Mouse (Mus musculus) kidney, postnatal 25 days (tissue): Measurements from ENCODE around the gene Sf3a2.
"Not testable (repeated sequence)": the region's sequence is repeated elsewhere in the genome, so short reads cannot be mapped to it uniquely, and the experiment has no call there.

Source experiments
- DNase-seq, 2 experiments: peaks; one replicate each; pipeline ENCODE4 v3.0.0; 2021; ENCODE audit warnings: mixed read lengths in 2 of 2

Gene Sf3a2

DNA sequence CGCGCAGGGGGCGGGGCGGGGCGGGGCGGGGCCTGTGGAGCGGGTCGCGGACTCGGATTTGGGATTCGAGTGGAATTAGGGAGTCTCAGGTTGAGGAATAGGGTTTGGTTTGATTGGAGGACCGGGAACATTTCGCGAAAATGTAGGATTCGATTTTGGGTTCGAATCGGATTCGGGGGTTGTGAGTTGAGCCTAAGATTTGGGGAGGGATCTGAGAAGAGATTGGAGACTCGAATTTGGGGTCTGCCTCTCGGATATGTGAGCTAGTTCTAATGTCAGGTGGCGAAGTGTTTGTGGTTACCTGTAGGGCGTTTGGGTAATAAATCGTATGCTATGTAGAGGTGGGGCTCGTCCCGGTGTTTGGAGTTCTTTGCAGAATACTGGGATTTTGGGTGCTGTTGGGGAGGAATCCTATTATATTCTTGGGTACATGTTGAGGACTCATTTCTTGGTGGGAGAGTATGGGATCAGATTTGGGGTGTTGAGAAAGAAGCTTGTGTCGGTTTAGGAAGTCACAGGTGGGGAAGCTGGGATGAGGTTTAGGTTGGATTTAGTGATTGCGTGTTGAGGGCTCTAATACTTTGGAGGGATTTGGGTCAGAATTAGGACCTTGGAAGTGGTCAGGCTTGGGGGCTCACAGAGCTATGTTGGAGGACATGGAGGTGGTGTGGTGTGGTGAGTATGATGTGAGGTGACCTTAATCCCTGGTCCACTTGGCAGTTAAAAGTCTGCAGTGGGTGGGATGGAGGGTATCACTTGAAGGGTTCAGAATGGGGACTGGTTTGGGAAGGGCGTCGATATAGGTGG lies 29.3 kb downstream of the Sf3a2 start:
- no peak for DNase-seq

DNA sequence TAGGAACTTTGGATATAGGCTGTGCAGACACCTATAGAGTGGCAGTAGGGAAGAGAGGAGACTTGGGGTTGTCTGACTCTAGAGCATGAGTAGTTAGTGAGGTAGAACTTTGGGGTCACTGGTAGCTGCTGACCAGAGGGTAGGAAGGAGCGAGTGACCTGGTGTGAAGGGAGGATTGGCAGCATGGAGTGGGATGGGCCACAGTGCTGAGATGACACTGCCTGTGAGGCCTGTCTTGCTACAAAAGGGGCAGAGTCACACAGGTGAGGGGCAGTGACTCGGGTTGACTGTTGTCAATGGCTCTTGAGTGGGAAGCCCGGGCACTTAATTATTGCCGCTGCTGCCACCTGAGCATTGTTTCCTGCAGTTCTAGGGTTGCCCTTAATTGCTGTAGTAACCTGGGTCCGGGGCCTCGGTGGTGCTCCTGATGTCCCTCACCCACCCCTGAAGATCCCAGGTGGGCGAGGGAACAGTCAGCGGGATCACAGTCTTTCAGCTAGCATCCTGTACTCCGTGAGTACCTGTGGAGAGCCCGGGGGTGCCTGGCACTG lies 29.9 kb downstream of the Sf3a2 start:
- DNase-seq = no peak

DNA sequence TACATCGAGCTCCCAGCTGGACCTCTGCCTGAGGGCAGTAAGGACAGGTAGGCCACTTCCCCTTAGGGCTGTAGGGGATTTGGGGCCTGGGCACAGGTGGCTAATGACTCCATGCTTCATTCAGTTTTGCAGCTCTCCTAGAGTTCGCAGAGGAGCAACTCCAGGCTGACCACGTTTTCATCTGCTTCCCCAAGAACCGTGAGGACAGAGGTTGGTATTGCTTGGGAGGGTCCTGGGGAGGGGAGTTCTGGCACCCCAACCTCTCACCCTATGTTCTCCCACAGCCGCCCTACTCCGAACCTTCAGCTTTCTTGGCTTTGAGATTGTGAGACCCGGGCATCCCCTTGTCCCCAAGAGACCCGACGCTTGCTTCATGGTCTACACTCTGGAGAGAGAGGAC lies 30.6 kb downstream of the Sf3a2 start:
- not testable (repeated sequence) for DNase-seq

DNA sequence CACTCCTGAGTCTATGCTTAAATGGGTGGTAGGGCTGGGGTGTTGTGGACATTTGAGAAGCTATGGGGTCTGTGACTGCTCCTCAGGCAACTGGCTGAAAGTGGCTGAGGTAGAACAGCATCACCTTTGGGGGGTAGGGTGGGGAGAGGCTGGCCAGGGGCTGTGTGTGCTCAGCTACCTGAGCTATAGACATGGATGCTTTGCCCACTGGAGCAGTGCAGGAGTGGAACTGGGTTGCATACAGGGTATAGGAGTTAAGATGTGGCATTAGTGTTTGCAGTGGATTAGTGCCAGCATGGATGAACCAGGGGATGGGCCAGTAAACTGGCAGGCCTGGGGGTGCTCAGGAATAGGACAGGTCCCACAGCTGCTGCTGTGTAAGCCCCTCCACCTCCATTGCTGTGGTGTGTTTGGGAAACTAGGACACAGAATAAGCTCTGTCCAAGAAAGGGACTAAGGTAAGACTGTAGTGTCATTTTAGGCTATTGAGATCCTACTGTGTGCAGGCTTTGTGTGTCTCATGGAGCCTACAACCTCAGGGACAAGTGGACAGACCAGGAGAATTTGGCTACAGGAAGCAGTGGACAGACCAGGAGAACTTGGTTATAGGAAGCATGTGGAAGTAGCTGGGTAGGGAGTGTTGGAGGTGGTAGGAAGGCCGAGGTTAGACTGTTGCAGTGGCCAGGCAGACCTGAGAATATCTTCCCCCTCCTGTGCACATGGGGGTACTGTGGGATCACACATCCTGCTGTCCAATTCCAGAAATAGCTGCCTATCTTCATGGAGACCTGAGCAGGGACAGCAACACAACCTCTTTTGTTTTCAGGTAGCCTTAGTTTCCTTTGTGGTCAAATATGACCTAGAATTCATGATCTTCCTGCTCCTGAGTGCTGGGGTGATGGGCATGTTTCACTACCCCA lies 31.6 kb downstream of the Sf3a2 start:
- DNase-seq = no peak

DNA sequence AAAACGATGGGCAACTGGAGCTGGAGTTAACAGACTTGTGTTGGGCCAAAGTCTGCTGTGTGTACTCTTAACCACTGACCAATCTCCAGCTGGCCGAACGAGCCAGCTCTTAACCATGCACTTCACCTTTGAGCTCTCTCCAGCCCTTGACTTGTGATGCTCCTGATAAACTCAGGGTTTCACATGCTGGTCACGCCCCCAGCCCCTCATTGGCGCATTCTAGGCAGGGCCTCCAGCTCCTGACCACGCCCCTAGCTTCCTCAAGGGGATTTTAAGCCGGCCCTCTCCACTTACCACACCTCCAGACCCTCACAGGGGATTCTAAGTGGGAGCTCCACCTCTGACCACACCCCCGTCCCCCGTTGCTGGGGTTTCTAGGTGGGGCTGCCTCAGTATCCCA lies 33.1 kb downstream of the Sf3a2 start:
- DNase-seq = peak; percentile 91 to 95

DNA sequence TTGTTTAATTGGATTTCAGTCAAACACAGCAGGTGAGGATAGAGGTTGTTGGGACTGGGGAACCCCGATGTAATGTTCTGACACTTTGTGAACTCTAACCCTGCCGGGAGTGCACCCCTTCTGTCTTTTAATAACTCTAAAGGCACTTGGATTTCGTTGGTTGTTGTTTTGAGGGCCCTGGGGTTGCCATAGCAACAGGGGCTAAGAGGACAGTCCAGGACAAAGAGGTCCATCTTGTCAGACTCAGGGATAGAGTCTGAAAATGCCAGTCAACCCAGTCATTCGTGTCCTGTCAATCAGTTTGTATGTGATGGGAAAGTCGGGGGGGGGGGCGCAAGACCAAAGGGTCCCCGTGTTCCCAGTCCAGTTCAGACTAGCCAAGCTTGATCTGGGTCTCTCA lies 34.8 kb downstream of the Sf3a2 start:
- DNase-seq = no peak

DNA sequence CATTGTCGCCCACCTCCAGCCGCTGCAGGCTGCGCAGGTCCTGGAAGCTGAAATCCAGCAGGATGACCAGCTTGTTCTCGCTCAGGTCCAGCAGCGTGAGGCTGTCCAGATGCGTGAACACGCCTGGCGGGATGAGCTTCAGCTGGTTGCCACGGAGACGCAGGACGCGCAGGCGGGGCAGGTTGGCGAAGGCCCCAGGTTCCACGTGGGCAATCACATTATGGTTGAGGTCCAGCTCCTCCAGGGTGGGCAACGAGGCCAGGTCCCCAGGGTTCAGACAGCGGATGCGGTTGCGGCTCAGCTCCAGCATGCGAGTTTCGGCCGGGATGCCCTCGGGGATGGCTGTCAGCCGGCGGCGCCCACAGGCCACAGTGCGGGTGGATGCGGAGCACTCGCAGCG lies 37.6 kb downstream of the Sf3a2 start:
- DNase-seq = no peak

DNA sequence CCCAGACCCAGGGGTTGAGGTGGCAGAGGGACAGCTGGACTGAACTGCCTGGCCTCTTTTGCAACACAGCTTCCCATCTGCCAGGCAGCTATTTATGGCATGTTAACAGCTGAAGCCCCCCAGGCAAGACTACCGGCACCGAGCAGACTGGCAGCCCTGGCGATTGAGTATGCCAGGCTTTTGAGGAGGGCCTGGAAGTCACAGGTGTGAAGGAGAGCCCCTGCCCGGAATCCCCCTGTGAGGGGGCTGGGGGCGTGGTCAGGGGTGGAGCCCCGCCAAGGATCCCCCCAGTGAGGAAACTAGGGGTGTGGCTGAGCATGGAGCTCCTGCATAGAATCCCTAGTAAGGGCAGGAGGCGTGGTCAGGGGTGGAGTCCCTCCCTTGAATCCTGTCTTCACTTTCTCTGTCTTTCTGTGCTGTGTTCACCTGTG lies 39.0 kb downstream of the Sf3a2 start:
- DNase-seq = no peak

DNA sequence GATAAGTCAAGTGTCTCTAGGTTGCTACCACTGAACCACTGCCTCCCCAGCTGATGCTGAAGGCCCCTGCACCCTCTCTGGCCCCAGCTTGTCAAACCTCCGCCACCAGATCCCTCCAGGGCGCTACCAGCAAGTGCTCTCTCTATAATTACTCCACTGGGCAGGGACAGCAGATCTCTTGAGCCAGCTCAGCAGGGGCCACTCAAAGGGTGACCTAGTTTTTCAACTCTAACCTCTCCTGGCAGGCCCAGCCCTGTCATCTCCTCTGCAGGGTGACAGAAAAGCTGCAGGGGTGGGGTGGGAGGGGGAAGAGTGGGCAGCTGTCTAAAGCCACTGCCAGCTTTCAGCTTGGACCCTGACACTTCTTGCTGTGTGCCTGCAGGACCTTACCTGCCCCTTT lies 39.8 kb downstream of the Sf3a2 start:
- peak in 1 of 2 experiments; percentile 32 for DNase-seq

DNA sequence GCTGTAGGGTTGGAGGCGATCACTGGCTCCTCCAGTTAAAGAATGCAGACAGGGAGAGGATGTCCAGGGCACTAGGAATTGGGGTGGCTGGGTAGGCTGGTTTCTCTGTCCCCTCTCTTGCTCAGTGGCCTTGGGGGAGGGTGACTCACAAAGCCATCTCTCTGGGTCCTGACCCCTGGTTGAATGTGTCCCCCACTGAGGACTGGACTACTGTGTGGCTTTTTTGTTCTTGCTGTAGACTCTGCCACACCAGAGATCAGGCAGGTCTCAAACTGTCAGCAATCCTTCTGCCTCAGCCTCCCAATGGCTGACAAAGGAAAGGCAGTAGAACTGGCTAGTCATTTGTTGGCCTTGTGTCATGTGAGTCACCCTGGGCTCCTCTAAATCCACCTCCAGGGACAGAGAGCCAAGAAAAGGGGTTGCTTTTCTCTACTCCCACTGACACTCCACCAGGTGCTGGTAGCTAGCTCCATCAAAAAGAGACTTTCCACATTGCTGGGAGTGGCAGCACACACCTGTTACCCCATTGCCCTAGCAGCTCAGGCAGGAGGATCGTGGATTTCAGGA lies 40.4 kb downstream of the Sf3a2 start:
- DNase-seq = no peak

DNA sequence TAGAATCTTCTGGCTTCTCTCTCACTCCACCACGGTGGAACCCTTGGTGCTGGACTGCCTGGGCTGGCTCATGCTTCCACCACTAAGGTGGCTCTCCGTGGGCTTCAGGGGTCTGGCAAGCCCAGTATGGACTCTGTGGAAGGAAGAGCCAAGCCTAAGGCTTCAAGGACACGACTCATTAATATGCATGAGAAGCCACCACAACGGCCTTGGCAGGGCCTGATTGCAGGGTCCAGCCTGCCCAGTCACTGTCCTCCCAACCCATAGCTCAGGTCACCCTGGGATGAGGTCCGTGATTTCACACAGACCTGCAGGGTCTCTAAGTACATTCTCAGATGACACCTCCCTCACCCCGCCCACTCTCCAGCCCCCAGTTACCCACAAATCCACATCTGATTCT lies 41.9 kb downstream of the Sf3a2 start:
- no peak for DNase-seq

DNA sequence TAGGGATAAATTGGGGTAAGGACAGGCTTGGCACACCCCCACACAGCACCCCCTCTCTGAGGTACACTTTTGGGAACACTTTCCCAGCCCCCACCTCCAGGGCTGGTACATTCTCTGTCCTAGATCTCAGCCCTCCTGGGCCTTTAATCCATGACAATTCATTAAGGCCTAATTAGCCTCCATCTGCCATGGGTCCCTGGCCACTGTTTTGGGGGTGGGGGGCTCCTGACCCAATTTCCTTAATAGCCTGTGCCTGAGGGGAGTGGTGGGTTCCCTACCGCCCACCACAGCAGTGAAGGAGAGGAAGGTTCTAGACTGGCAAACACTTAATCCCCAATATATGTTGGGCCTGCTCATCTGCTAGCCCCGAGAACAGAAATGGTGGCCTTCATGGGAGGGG lies 43.7 kb downstream of the Sf3a2 start:
- no peak for DNase-seq

DNA sequence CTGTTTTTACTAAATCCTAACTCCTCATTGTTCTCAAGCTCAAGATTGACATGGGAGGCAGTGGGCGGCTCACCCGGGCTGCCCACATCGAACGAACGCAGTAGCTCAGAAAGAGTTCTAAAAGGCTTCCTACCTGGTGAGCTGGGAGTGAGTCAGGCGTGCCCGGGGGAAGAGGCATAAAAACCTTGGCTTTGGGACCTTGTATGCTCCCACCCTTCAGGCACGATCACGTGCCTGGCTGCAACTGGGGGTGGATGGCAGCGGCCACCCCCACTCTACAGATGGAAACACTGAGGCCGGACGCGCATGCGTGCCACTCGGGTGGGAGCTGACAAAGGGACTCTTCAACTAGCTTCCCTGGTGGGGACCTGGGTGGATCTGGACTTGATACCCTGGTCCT lies 44.3 kb downstream of the Sf3a2 start:
- DNase-seq = no peak

DNA sequence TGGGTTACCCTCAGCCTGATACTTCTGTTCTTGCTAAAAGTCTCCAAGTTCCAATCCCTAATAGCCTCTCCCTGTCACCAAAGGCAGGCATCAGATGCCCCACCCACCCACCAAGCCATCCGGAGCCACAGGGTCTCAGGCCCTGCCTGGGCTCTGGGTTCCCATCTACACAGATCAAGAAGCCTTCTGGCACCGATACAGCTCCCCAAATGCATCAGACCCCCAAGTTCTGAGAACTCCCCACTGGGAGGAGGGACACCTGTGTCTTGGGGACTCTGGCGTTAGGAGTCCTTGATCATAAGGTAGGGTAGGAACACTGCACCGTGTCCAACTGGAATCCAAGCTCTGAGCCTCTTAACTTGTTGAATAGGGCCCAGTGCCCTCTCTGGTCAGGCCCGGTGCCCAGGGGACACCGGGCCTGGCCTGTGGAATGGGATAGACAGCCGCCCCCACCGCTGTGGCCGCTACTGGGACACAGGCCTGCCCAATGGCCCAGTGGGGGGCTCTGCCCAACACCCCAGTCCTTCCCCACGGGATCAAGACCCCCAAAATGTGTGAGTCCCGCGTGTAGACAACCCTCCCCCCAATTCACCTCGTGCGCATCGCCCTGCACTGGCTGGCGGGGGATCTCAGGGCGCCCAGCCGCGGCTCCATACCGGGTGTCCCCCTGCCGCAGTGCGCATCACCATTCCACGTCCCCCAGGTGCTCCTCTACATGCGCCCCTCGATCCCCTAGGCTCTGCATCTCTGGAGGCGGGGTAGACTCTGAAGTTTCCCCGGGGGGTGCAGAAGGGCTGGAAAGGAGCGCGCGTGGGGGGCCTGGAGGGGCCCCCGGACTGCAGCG lies 45.3 kb downstream of the Sf3a2 start:
- no peak for DNase-seq

DNA sequence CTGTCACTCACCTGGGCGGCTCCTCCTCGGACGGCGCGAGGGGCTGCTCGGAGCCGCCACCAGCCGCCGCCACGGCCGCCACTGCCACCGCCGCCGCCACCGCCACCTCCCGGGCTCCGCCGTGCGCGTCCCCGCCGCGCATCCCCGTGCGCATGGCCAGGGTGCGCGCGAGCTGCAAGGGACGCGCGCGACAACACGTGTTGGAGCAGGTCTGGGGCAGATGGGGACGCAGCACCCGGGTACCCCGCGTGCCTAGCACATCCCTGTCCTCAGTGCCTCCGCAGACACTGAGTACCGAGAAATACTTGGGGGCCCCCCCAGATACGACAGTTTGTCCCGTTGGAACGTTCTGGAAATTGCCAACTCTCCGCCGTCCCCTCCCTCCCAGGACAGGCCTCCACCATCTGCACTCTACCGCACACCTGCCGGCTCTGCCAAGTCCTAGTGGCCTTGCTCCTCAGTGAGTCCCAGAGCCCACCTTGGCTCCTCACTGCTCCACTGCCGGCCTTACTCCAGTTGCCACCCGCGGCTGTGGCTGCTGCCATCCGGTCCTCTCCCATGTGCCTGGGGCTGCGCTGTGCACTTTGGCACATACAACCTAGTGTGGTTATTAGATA lies 46.0 kb downstream of the Sf3a2 start, which contains the start of gene Lingo3:
Gene Lingo3, minus strand, starts transcription at position 109 of the 617 bp plus-strand sequence.
- no peak for DNase-seq

DNA sequence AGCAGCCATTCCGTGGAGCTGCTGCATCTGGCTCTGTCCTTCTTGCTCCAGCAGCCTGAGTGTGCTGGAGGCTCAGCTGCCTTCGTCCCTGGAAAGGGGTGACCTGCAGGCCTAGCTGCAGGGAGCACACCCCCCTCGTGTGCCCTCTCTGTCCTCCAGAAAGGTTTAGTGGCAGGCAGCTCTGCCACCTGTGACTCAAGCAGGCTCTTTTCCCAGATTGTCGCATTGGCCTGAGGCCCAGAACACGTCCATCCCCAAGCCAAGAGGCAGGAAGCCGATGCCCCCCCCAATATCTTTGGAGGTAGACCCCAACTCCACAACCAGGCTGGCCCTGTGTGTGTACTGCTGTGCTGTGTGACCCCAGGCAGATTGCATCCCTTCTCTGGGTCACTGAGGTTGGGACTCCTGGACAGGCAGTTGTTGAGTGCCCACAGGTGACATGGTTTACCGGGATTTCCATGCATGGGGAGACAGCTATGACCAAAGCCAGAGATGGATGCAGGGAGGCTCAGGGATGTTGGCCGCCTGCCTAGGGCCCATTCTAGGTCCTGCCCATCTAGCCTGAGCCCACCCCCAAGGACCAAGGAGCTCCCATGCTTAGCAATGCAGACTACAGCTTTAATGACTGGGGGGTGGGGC lies 47.2 kb downstream of the Sf3a2 start:
- DNase-seq = no peak

DNA sequence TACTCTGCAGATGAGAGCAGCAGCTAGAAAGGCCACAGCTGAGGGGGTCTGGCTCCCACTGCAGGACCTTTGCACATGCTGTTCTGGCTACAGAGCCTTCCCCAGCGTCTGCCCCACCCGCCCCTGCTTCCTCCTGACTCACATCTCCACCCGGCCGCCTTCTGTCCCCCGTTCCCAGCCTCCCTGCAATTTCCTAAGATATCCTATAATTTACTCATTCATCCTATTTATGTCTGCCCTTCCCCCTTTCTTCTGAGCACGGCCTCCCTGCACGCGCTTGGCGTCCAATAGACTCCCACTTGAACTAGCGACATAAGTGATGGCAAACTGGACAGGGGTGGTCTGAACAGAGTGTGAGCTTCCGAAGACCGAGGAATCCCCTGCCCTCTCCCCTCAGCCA lies 47.7 kb downstream of the Sf3a2 start:
- no peak for DNase-seq

DNA sequence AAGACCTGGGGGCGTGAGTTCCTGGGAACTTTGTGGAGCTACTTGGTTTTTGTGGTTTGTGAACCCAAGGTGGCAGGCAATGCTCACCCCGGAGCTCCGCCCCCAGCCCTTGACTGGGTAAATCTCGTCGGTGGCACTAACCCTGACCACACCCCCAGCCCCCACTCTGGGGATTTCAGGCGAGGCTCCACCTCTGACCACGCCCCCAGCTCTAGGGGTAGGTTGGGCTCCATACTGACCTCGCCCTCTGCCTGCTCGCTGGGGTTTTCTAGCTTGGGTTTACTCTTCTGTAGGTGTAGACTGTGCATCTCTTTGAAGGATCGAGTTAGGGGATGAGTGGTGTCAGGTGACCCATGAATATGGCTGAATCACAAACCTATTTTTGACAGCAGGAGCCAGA lies 50.6 kb downstream of the Sf3a2 start:
- peak; percentile 57 to 72 for DNase-seq
